Mouse (Mus musculus): ENCODE data around the gene Cyren. TPM values are rescaled to one million over a fixed set of nuclear protein-coding genes. Genes with fewer than 3 reads are reported as not detected.
A peak's percentile ranks its signal among the peaks of the same experiment; 100 is the strongest.

Gene Cyren
- polyA plus RNA-seq, 1 experiment from 2014 or later: 12.5 TPM

DNA sequence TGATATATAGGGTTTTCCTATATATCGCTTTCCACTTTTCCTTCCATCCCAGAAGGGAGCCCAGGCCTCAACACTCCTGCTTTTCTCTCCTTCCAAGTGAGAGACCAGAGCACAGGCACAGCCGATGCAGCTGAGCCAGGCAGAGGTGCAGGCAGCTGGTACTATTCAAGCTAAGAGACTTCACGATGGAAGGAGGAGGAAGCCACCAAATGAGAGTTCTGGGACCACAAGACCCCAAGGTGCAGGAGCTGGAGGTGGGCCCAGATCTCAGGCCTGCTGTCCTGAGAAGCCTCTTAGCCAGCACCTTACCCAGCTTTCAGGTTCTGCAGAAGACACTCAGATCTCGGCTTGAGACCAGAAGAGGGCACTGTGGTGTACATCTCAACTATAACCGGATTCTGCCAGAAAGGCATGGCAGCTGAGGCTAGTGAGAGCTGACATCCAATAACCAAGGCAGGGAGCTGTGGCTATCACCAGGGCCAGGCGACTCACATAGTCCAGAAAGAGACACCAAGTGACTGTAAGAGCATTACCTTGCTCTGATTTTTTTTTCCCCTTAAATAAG lies 2.1 kb upstream of the Cyren start:
- H3K4me1 ChIP-seq (replicated peaks; ENCODE audit: control insufficient read depth, insufficient read depth, low read length): peaks cover 18% of the 10 kb centered on the region
- H3K9me3 ChIP-seq (ENCODE audit: control insufficient read depth, low read length): no peaks in the 10 kb centered on the region
- H3K4me2 ChIP-seq (ENCODE audit: low read length): no peak overlapping the region
- no peak for ATAC-seq
- 56% methylated on average over 6 of the region's 6 CpGs for WGBS
- no peak overlapping the region for H3K27ac ChIP-seq (ENCODE audit: low read length)
- H3K4me3 ChIP-seq (replicated peaks; ENCODE audit: low read length): no peak overlapping the region
- H3K9ac ChIP-seq (replicated peaks; ENCODE audit: low read depth, low read length): no peak overlapping the region
- H3K36me3 ChIP-seq (ENCODE audit: control insufficient read depth, insufficient read depth): no peaks in the 10 kb centered on the region
- no peaks in the 10 kb centered on the region for H3K27me3 ChIP-seq (replicated peaks; ENCODE audit: control insufficient read depth, insufficient read depth, low read length)

DNA sequence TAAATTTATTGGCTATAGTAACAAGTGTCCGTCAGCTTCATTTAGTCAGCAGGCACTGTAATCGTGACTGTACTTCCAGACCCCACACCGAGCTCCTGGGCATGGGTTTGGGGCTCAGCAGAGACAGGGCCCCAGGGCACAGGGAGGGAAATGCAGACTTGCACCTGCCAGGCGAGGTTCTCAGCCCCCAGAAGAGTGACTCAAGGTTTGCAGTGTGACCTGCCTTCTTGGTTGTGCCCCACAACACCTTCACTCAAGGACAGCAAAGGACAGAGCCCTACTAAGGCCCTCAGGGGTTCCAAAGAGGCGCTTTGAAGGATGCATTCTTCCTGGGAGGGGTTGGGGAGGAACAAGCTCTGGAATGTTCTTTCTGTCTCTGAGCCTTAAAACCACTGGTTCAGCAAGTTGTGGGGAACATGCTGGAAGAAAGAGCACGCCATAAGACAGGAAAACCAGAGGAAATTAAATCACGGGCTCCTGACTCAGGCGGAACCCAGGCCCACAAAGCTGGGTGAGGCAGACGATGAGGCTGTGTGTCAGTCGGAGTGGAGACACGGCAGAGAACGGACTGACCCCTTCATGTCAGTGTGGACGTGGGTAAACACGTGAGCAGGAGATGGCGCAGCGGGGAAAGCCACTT lies 1.4 kb upstream of the Cyren start:
- Histone ChIP-seq H3K27ac (ENCODE audit: low read length) (no peak overlapping the region), H3K4me3 (replicated peaks; ENCODE audit: low read length) (no peak overlapping the region), H3K4me2 (ENCODE audit: low read length) (no peak overlapping the region), H3K36me3 (ENCODE audit: control insufficient read depth, insufficient read depth) (no peaks in the 10 kb centered on the region), H3K4me1 (replicated peaks; ENCODE audit: control insufficient read depth, insufficient read depth, low read length) (peaks cover 18% of the 10 kb centered on the region), H3K27me3 (replicated peaks; ENCODE audit: control insufficient read depth, insufficient read depth, low read length) (no peaks in the 10 kb centered on the region), H3K9ac (replicated peaks; ENCODE audit: low read depth, low read length) (no peak overlapping the region), H3K9me3 (ENCODE audit: control insufficient read depth, low read length) (no peaks in the 10 kb centered on the region)
- ATAC-seq: no peak
- WGBS: 90% methylated on average over 16 of the region's 16 CpGs

GRCm38 (mm10) chr6:34876835-34877156 lies 1.1 kb downstream of the Cyren start:
- ATAC-seq: no peak
- Histone ChIP-seq H3K27ac (ENCODE audit: low read length) (no peak overlapping the region), H3K4me1 (replicated peaks; ENCODE audit: control insufficient read depth, insufficient read depth, low read length) (peaks cover 18% of the 10 kb centered on the region), H3K9ac (replicated peaks; ENCODE audit: low read depth, low read length) (no peak overlapping the region; the same call in 1 of the 2 replicates), H3K36me3 (ENCODE audit: control insufficient read depth, insufficient read depth) (no peaks in the 10 kb centered on the region), H3K4me2 (ENCODE audit: low read length) (peak overlapping the region; percentile 66), H3K4me3 (replicated peaks; ENCODE audit: low read length) (peak overlapping the region; percentile 88; the same call in 1 of the 2 replicates), H3K27me3 (replicated peaks; ENCODE audit: control insufficient read depth, insufficient read depth, low read length) (no peaks in the 10 kb centered on the region), H3K9me3 (ENCODE audit: control insufficient read depth, low read length) (no peaks in the 10 kb centered on the region)
- 46% methylated on average over 2 of the region's 2 CpGs for WGBS

DNA sequence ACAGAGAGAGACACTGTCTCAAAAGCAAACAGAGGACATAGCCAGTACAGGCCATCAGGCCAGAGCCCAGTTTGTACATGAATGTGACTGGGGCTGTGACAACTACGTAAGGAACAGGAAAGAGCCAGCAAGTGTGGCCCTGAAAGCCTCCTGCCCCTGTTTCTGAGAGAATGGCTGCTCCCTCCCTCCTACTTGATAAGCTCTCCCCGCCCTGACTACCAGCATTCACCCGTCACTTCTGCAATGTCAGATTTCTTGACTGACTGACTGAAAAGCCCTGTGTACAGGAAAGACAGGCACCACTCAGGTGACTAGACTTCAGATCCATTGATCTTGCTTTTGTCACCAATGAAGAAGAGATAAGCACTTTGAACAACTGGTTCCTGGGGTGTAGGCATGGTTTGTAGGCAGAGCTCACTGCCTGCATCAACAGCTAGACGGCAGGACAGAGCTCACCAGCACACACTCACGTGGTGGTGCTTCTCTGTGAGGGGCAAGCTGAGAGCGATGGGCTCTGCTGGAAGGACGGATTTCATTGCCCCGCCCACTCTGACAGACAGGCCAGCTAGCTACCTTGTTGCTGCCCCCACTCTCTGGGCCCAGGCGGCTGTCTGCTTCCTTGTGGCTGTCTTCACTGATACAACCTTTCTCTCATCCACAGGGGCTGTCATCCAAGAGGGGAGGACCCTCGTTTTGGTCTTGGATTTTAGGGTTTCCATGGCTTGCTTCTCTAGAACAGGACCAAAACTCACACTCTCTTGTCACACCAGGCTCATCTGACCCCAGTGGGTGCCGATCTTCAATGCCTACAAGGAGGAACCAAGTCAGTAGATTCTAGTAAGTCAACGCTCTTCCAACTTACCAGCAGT lies 1.7 kb downstream of the Cyren start:
- H3K4me2 ChIP-seq (ENCODE audit: low read length): no peak overlapping the region
- no peaks in the 10 kb centered on the region for H3K36me3 ChIP-seq (ENCODE audit: control insufficient read depth, insufficient read depth)
- no peak overlapping the region for H3K27ac ChIP-seq (ENCODE audit: low read length)
- peaks cover 18% of the 10 kb centered on the region for H3K4me1 ChIP-seq (replicated peaks; ENCODE audit: control insufficient read depth, insufficient read depth, low read length)
- no peak overlapping the region for H3K9ac ChIP-seq (replicated peaks; ENCODE audit: low read depth, low read length)
- no peaks in the 10 kb centered on the region for H3K9me3 ChIP-seq (ENCODE audit: control insufficient read depth, low read length)
- ATAC-seq: no peak
- WGBS: 60% methylated on average over 12 of the region's 12 CpGs
- no peaks in the 10 kb centered on the region for H3K27me3 ChIP-seq (replicated peaks; ENCODE audit: control insufficient read depth, insufficient read depth, low read length)
- no peak overlapping the region for H3K4me3 ChIP-seq (replicated peaks; ENCODE audit: low read length)

- H3K9me3 ChIP-seq (ENCODE audit: control insufficient read depth, low read length): no peaks in the 10 kb centered on the region
- no peak overlapping the region for H3K27ac ChIP-seq (ENCODE audit: low read length)
- H3K4me2 ChIP-seq (ENCODE audit: low read length): no peak overlapping the region
- WGBS: 94% methylated on average over 15 of the region's 15 CpGs
- no peaks in the 10 kb centered on the region for H3K36me3 ChIP-seq (ENCODE audit: control insufficient read depth, insufficient read depth)
- H3K4me1 ChIP-seq (replicated peaks; ENCODE audit: control insufficient read depth, insufficient read depth, low read length): peaks cover 18% of the 10 kb centered on the region
- no peak overlapping the region for H3K4me3 ChIP-seq (replicated peaks; ENCODE audit: low read length)
- no peak overlapping the region for H3K9ac ChIP-seq (replicated peaks; ENCODE audit: low read depth, low read length)
- no peaks in the 10 kb centered on the region for H3K27me3 ChIP-seq (replicated peaks; ENCODE audit: control insufficient read depth, insufficient read depth, low read length)
- ATAC-seq: no peak
Measured at GRCm38 (mm10) chr6:34875268-34875761, 2.5 kb downstream of the Cyren start.

GRCm38 (mm10) chr6:34874101-34874921 lies 3.5 kb downstream of the Cyren start:
- Histone ChIP-seq H3K4me3 (replicated peaks; ENCODE audit: low read length) (no peak overlapping the region), H3K4me1 (replicated peaks; ENCODE audit: control insufficient read depth, insufficient read depth, low read length) (peaks cover 18% of the 10 kb centered on the region), H3K27me3 (replicated peaks; ENCODE audit: control insufficient read depth, insufficient read depth, low read length) (no peaks in the 10 kb centered on the region), H3K9me3 (ENCODE audit: control insufficient read depth, low read length) (no peaks in the 10 kb centered on the region), H3K36me3 (ENCODE audit: control insufficient read depth, insufficient read depth) (no peaks in the 10 kb centered on the region), H3K9ac (replicated peaks; ENCODE audit: low read depth, low read length) (no peak overlapping the region), H3K27ac (ENCODE audit: low read length) (no peak overlapping the region), H3K4me2 (ENCODE audit: low read length) (no peak overlapping the region)
- no peak for ATAC-seq
- WGBS: 84% methylated on average over 21 of the region's 21 CpGs

DNA sequence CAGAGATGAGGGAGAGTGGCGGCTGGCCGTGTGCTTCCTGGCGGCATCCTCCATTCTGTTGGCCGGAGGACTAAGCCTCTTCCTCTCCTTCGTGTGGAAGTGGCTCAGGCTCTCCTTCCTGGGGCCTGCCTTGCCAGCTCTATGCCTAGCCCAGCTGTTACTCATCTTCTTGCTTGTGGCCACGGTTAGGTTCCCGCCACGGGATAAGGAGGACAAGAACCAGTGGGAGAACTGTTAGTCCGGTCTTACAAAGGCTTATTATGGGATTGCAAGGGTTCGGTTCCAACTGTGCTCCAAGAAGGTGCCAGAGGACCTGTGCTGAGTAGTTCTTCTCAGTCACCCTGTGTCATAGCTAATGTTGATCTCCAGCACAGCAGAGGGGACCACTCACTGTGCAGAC lies 5.0 kb downstream of the Cyren start:
- Histone ChIP-seq H3K36me3 (ENCODE audit: control insufficient read depth, insufficient read depth) (no peaks in the 10 kb centered on the region), H3K27ac (ENCODE audit: low read length) (no peak overlapping the region), H3K27me3 (replicated peaks; ENCODE audit: control insufficient read depth, insufficient read depth, low read length) (no peaks in the 10 kb centered on the region), H3K9ac (replicated peaks; ENCODE audit: low read depth, low read length) (no peak overlapping the region), H3K9me3 (ENCODE audit: control insufficient read depth, low read length) (no peaks in the 10 kb centered on the region), H3K4me2 (ENCODE audit: low read length) (no peak overlapping the region), H3K4me3 (replicated peaks; ENCODE audit: low read length) (no peak overlapping the region), H3K4me1 (replicated peaks; ENCODE audit: control insufficient read depth, insufficient read depth, low read length) (peaks cover 11% of the 10 kb centered on the region)
- 87% methylated on average over 10 of the region's 10 CpGs for WGBS
- ATAC-seq: no peak

DNA sequence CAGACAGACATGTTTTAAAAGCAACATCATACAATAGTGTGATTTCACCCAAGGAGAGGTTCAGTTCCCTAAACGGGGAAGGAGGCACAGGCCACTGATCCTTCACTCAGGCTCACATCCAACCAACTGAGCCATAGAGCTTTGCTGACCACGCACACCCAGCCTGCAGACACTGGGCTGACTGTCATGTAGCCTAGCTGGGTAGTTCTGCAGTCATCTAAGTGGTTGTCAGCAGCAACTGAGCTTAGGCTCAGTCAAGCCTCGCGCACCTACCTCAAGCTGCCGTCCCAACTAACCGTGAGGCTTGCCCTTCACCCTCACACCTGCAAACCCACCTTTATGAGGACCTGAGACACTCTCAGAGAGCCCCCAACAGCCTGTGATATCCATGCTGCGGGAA lies 5.9 kb downstream of the Cyren start:
- H3K4me1 ChIP-seq (replicated peaks; ENCODE audit: control insufficient read depth, insufficient read depth, low read length): peaks cover 7% of the 10 kb centered on the region
- no peaks in the 10 kb centered on the region for H3K27me3 ChIP-seq (replicated peaks; ENCODE audit: control insufficient read depth, insufficient read depth, low read length)
- no peak overlapping the region for H3K4me3 ChIP-seq (replicated peaks; ENCODE audit: low read length)
- H3K9me3 ChIP-seq (ENCODE audit: control insufficient read depth, low read length): no peaks in the 10 kb centered on the region
- H3K4me2 ChIP-seq (ENCODE audit: low read length): no peak overlapping the region
- no peak overlapping the region for H3K27ac ChIP-seq (ENCODE audit: low read length)
- no peak overlapping the region for H3K9ac ChIP-seq (replicated peaks; ENCODE audit: low read depth, low read length)
- no peak for ATAC-seq
- 89% methylated on average over 7 of the region's 7 CpGs for WGBS
- H3K36me3 ChIP-seq (ENCODE audit: control insufficient read depth, insufficient read depth): no peaks in the 10 kb centered on the region

- Histone ChIP-seq H3K9me3 (ENCODE audit: control insufficient read depth, low read length) (no peaks in the 10 kb centered on the region), H3K4me1 (replicated peaks; ENCODE audit: control insufficient read depth, insufficient read depth, low read length) (no peaks in the 10 kb centered on the region), H3K4me2 (ENCODE audit: low read length) (no peak overlapping the region), H3K27me3 (replicated peaks; ENCODE audit: control insufficient read depth, insufficient read depth, low read length) (no peaks in the 10 kb centered on the region), H3K36me3 (ENCODE audit: control insufficient read depth, insufficient read depth) (no peaks in the 10 kb centered on the region), H3K27ac (ENCODE audit: low read length) (no peak overlapping the region), H3K4me3 (replicated peaks; ENCODE audit: low read length) (no peak overlapping the region), H3K9ac (replicated peaks; ENCODE audit: low read depth, low read length) (no peak overlapping the region)
- 74% methylated on average over 5 of the region's 5 CpGs for WGBS
- ATAC-seq: no peak
Measured at GRCm38 (mm10) chr6:34870724-34871123, 7.1 kb downstream of the Cyren start.
